Mouse (Mus musculus): Measurements from ENCODE around the gene Unc13a.

Unc13a gene

GRCm38 (mm10) chr8:71687616-71688015 lies 16.1 kb upstream of the Unc13a start:
- in situ Hi-C loops (cut with MboI, MseI) = no loop called here

GRCm38 (mm10) chr8:71686143-71686734 lies 14.7 kb upstream of the Unc13a start:
- in situ Hi-C loops (cut with MboI, MseI) = no loop called here

GRCm38 (mm10) chr8:71685573-71685972 lies 14.0 kb upstream of the Unc13a start:
- in situ Hi-C loops (cut with MboI, MseI) = no loop called here

- in situ Hi-C loops (cut with MboI, MseI) = no loop called here
These were observed 13.1 kb upstream of the Unc13a start for GRCm38 (mm10) chr8:71684701-71685100.

GRCm38 (mm10) chr8:71682832-71683231 lies 11.3 kb upstream of the Unc13a start:
- in situ Hi-C loops (cut with MboI, MseI) = no loop called here

- in situ Hi-C loops (cut with MboI, MseI) = no loop called here
These were observed 9.9 kb upstream of the Unc13a start for GRCm38 (mm10) chr8:71681369-71681915.

- in situ Hi-C loops (cut with MboI, MseI) = no loop called here
These were observed 8.9 kb upstream of the Unc13a start for GRCm38 (mm10) chr8:71680471-71680870.

GRCm38 (mm10) chr8:71679550-71680168 lies 8.1 kb upstream of the Unc13a start:
- in situ Hi-C loops (cut with MboI, MseI) = loop anchor here in 1 of 2 experiments (5.0 kb wide), 1 partner anchor 43 kb away; no protein-coding TSS in a partner anchor

GRCm38 (mm10) chr8:71679116-71679515 lies 7.6 kb upstream of the Unc13a start:
- in situ Hi-C loops (cut with MboI, MseI) = loop anchor here in 1 of 2 experiments (5.0 kb wide), 1 partner anchor 43 kb away; no protein-coding TSS in a partner anchor

GRCm38 (mm10) chr8:71678216-71678615 lies 6.7 kb upstream of the Unc13a start:
- in situ Hi-C loops (cut with MboI, MseI) = loop anchor here in 1 of 2 experiments (5.0 kb wide), 1 partner anchor 44 kb away; no protein-coding TSS in a partner anchor

GRCm38 (mm10) chr8:71677555-71677954 lies 6.0 kb upstream of the Unc13a start:
- in situ Hi-C loops (cut with MboI, MseI) = loop anchor here in 1 of 2 experiments (5.0 kb wide), 1 partner anchor 45 kb away; no protein-coding TSS in a partner anchor

GRCm38 (mm10) chr8:71676803-71677202 lies 5.2 kb upstream of the Unc13a start:
- in situ Hi-C loops (cut with MboI, MseI) = loop anchor here in 1 of 2 experiments (5.0 kb wide), 1 partner anchor 45 kb away; no protein-coding TSS in a partner anchor

- in situ Hi-C loops (cut with MboI, MseI) = loop anchor here in 1 of 2 experiments (5.0 kb wide), 1 partner anchor 46 kb away; no protein-coding TSS in a partner anchor
These were observed 4.6 kb upstream of the Unc13a start, which contains the start of gene Jak3 for GRCm38 (mm10) chr8:71676020-71676741. Gene Jak3, plus strand, starts transcription at chr8:71676296.

- in situ Hi-C loops (cut with MboI, MseI) = loop anchor here in 1 of 2 experiments (5.0 kb wide), 1 partner anchor 47 kb away; no protein-coding TSS in a partner anchor
These were observed 4.0 kb upstream of the Unc13a start for GRCm38 (mm10) chr8:71675456-71676019.

- in situ Hi-C loops (cut with MboI, MseI) = no loop called here
These were observed 2.5 kb upstream of the Unc13a start for GRCm38 (mm10) chr8:71674071-71674470.

GRCm38 (mm10) chr8:71672168-71672735 lies 695 bp upstream of the Unc13a start:
- in situ Hi-C loops (cut with MboI, MseI) = no loop called here

GRCm38 (mm10) chr8:71670621-71671548 lies 672 bp downstream of the Unc13a start:
- in situ Hi-C loops (cut with MboI, MseI) = no loop called here

GRCm38 (mm10) chr8:71670198-71670597 lies 1.4 kb downstream of the Unc13a start:
- in situ Hi-C loops (cut with MboI, MseI) = no loop called here

GRCm38 (mm10) chr8:71668220-71668975 lies 3.2 kb downstream of the Unc13a start:
- in situ Hi-C loops (cut with MboI, MseI) = loop anchor here in 1 of 2 experiments (10.0 kb wide), 1 partner anchor 104 kb away; the partner anchor contains the start of genes Nxnl1 and Slc27a1

Data from T-helper 17 cell (primary cell).